Mouse (Mus musculus) liver, postnatal 0 days (tissue): Measurements from ENCODE around the gene Lmo1. TPM values are rescaled to one million over a fixed set of nuclear protein-coding genes. Genes with fewer than 3 reads are reported as not detected.
A peak's percentile ranks its signal among the peaks of the same experiment; 100 is the strongest.

Experiments
- ATAC-seq: fragments of 200-750 bp; cut with Nextera tagmentation; 2 replicates; pipeline ENCODE4 v1.8.0; 2017; ENCODE audit warnings: mild to moderate bottlenecking, moderate library complexity
- DNase-seq: peaks from one replicate; pipeline ENCODE4 v3.0.0-alpha.2; 2016
- H3K27ac ChIP-seq: fragments of 300-500 bp; sonication (generic); 2 replicates; pipeline ENCODE4 v1.5.1; 2014; ENCODE audit warnings: antibody characterized with exemption, moderate library complexity, mild to moderate bottlenecking, low read depth
- H3K27me3 ChIP-seq: fragments of 300-500 bp; sonication (generic); 2 replicates; pipeline ENCODE4 v1.6.1; 2014; ENCODE audit warnings: low read length, control low read depth, mixed read lengths; ENCODE audit not compliant: insufficient read depth
- H3K36me3 ChIP-seq: fragments of 300-500 bp; sonication (generic); replicated peaks from 2 replicates; pipeline ENCODE4 v1.6.1; 2014; ENCODE audit warnings: mild to moderate bottlenecking, control low read depth, low read length, moderate library complexity, mixed read lengths; ENCODE audit not compliant: insufficient read depth
- H3K4me1 ChIP-seq: fragments of 300-500 bp; sonication (generic); 2 replicates; pipeline ENCODE4 v1.6.1; 2014; ENCODE audit warnings: antibody characterized with exemption, mild to moderate bottlenecking, control low read depth; ENCODE audit not compliant: insufficient read depth
- H3K4me2 ChIP-seq: fragments of 300-500 bp; sonication (generic); 2 replicates; pipeline ENCODE4 v1.6.1; 2014; ENCODE audit warnings: low read depth, mild to moderate bottlenecking, low read length, moderate library complexity, mixed read lengths
- H3K4me3 ChIP-seq: fragments of 300-500 bp; sonication (generic); 2 replicates; pipeline ENCODE4 v1.5.1; 2014; ENCODE audit warnings: low read depth, low read length
- H3K9ac ChIP-seq: fragments of 300-500 bp; sonication (generic); replicated peaks from 2 replicates; pipeline ENCODE4 v1.6.1; 2014; ENCODE audit warnings: mild to moderate bottlenecking, moderate library complexity
- H3K9me3 ChIP-seq: fragments of 300-500 bp; sonication (generic); 2 replicates; pipeline ENCODE4 v1.6.1; 2016; ENCODE audit warnings: mild to moderate bottlenecking, control low read depth, low read length, mixed read lengths
- CTCF ChIP-seq: sonication (generic); IDR thresholded peaks from 2 replicates; pipeline ENCODE4 v1.5.1; 2016; ENCODE audit warnings: antibody characterized with exemption, low read depth
- EP300 ChIP-seq: IDR thresholded peaks from 2 replicates; pipeline ENCODE4 v1.6.1; 2016; ENCODE audit warnings: antibody characterized with exemption, low read depth, mild to moderate bottlenecking
- WGBS: fragments of 180-500 bp; shearing (Covaris S2); extraction: QIAGEN DNeasy Blood & Tissue Kit; methylation state at CpG from one replicate; pipeline ENCODE4 v1.1.7; 2014; ENCODE audit not compliant: insufficient replicate concordance; 5-methylcytosine and 5-hydroxymethylcytosine counted together
- polyA plus RNA-seq: library from polyadenylated mRNA; unstranded; fragments of >200 nt; fragmentation: Nextera tagmentation; extraction: Ambion mirVana; gene quantifications from 2 replicates; pipeline ENCODE4 v1.2.1, GENCODE M21; 2015

Gene Lmo1
- polyA plus RNA-seq, 1 experiment from 2014 or later = 1.8 TPM

- no peak overlapping the region for H3K9ac ChIP-seq
- no peak overlapping the region for H3K27ac ChIP-seq
- no peak overlapping the region for H3K4me2 ChIP-seq
- no peaks in the 10 kb centered on the region for H3K9me3 ChIP-seq
- TF ChIP-seq EP300 = no peak
- H3K4me1 ChIP-seq = no peaks in the 10 kb centered on the region
- 69% methylated on average over 8 of the region's 8 CpGs for WGBS
- H3K27me3 ChIP-seq = no peaks in the 10 kb centered on the region
- no peak overlapping the region for H3K4me3 ChIP-seq
- ATAC-seq (no peak), DNase-seq (no peak)
- no peaks in the 10 kb centered on the region for H3K36me3 ChIP-seq
Measured at GRCm38 (mm10) chr7:109145211-109145610, 29.8 kb downstream of the Lmo1 start.

- Histone ChIP-seq H3K4me2 (no peak overlapping the region), H3K4me1 (no peaks in the 10 kb centered on the region), H3K9me3 (no peaks in the 10 kb centered on the region), H3K9ac (no peak overlapping the region), H3K27ac (no peak overlapping the region), H3K36me3 (no peaks in the 10 kb centered on the region), H3K27me3 (no peaks in the 10 kb centered on the region), H3K4me3 (no peak overlapping the region)
- DNase-seq = no peak
- TF ChIP-seq CTCF = peak; percentile 27
- TF ChIP-seq EP300 = no peak
- no peak for ATAC-seq
- WGBS = 50% methylated on average over 11 of the region's 11 CpGs
Measured at GRCm38 (mm10) chr7:109144705-109145104, 30.3 kb downstream of the Lmo1 start.

- Histone ChIP-seq H3K9ac (no peak overlapping the region), H3K4me3 (no peak overlapping the region), H3K36me3 (no peaks in the 10 kb centered on the region), H3K9me3 (no peaks in the 10 kb centered on the region), H3K27me3 (no peaks in the 10 kb centered on the region), H3K4me1 (no peaks in the 10 kb centered on the region), H3K27ac (no peak overlapping the region), H3K4me2 (no peak overlapping the region)
- TF ChIP-seq CTCF (no peak), EP300 (no peak)
- 73% methylated on average over 2 of the region's 2 CpGs for WGBS
- DNase-seq = no peak
- no peak for ATAC-seq
Measured at GRCm38 (mm10) chr7:109142564-109142963, 32.4 kb downstream of the Lmo1 start.

GRCm38 (mm10) chr7:109141753-109142152 is 33.3 kb downstream of the Lmo1 start:
- Histone ChIP-seq H3K4me1 (no peaks in the 10 kb centered on the region), H3K4me3 (no peak overlapping the region), H3K9ac (no peak overlapping the region), H3K27me3 (no peaks in the 10 kb centered on the region), H3K4me2 (no peak overlapping the region), H3K36me3 (no peaks in the 10 kb centered on the region), H3K9me3 (no peaks in the 10 kb centered on the region), H3K27ac (no peak overlapping the region)
- DNase-seq (no peak), ATAC-seq (no peak)
- 68% methylated on average over 3 of the region's 3 CpGs for WGBS
- TF ChIP-seq EP300 (no peak), CTCF (no peak)

GRCm38 (mm10) chr7:109141054-109141453 is 34.0 kb downstream of the Lmo1 start:
- Histone ChIP-seq H3K4me3 (no peak overlapping the region), H3K4me2 (no peak overlapping the region), H3K27me3 (no peaks in the 10 kb centered on the region), H3K4me1 (no peaks in the 10 kb centered on the region), H3K27ac (no peak overlapping the region), H3K9me3 (no peaks in the 10 kb centered on the region), H3K9ac (no peak overlapping the region), H3K36me3 (no peaks in the 10 kb centered on the region)
- no peak for ATAC-seq
- no peak for TF ChIP-seq CTCF
- WGBS = 60% methylated on average over 2 of the region's 2 CpGs
- no peak for DNase-seq

GRCm38 (mm10) chr7:109139405-109139804 is 35.6 kb downstream of the Lmo1 start:
- DNase-seq (peak; percentile 82), ATAC-seq (peak; percentile 64)
- Histone ChIP-seq H3K27ac (no peak overlapping the region), H3K4me3 (no peak overlapping the region), H3K4me2 (no peak overlapping the region), H3K27me3 (no peaks in the 10 kb centered on the region), H3K4me1 (no peaks in the 10 kb centered on the region), H3K9ac (no peak overlapping the region), H3K9me3 (no peaks in the 10 kb centered on the region), H3K36me3 (no peaks in the 10 kb centered on the region)
- no peak for TF ChIP-seq EP300
- TF ChIP-seq CTCF = peak; percentile 93
- 17% methylated on average over 3 of the region's 3 CpGs for WGBS

GRCm38 (mm10) chr7:109137441-109137840 is 37.6 kb downstream of the Lmo1 start:
- TF ChIP-seq CTCF = no peak
- no peak for TF ChIP-seq EP300
- Histone ChIP-seq H3K36me3 (no peaks in the 10 kb centered on the region), H3K27ac (no peak overlapping the region), H3K4me3 (no peak overlapping the region), H3K9ac (no peak overlapping the region), H3K27me3 (no peaks in the 10 kb centered on the region), H3K4me1 (no peaks in the 10 kb centered on the region), H3K4me2 (no peak overlapping the region), H3K9me3 (no peaks in the 10 kb centered on the region)
- WGBS = 81% methylated on average over 8 of the region's 8 CpGs
- DNase-seq (no peak), ATAC-seq (no peak)
